Mouse (Mus musculus) heart, embryonic 16.5 days (tissue): ENCODE data around the gene Krtap26-1. TPM values are rescaled to one million over a fixed set of nuclear protein-coding genes. Genes with fewer than 3 reads are reported as not detected.

Experiments
- ATAC-seq: fragments of 200-750 bp; cut with Nextera tagmentation; replicated peaks from 2 replicates; pipeline ENCODE4 v1.8.0; 2017; ENCODE audit warnings: moderate number of reproducible peaks; ENCODE audit not compliant: insufficient read depth, low FRiP score; ENCODE audit errors: extremely low read depth
- H3K27ac ChIP-seq: fragments of 300-500 bp; sonication (generic); 2 replicates; pipeline ENCODE4 v1.5.1; 2014; ENCODE audit warnings: mild to moderate bottlenecking, low read length, control low read depth, moderate library complexity
- H3K27me3 ChIP-seq: fragments of 300-500 bp; sonication (generic); 2 replicates; pipeline ENCODE4 v1.6.1; 2014; ENCODE audit warnings: low read length, mixed read lengths; ENCODE audit not compliant: control insufficient read depth, insufficient read depth
- H3K36me3 ChIP-seq: fragments of 300-500 bp; sonication (generic); 2 replicates; pipeline ENCODE4 v1.6.1; 2014; ENCODE audit not compliant: control insufficient read depth, insufficient read depth
- H3K4me1 ChIP-seq: fragments of 300-500 bp; sonication (generic); 2 replicates; pipeline ENCODE4 v1.6.1; 2014; ENCODE audit warnings: low read length, mixed read lengths; ENCODE audit not compliant: control insufficient read depth, insufficient read depth
- H3K4me2 ChIP-seq: fragments of 300-500 bp; sonication (generic); 2 replicates; pipeline ENCODE4 v1.6.1; 2014; ENCODE audit warnings: low read depth, mild to moderate bottlenecking, control low read depth, low read length
- H3K4me3 ChIP-seq: fragments of 300-500 bp; sonication (generic); 2 replicates; pipeline ENCODE4 v1.5.1; 2014; ENCODE audit warnings: mild to moderate bottlenecking, control low read depth, low read length
- H3K9ac ChIP-seq: fragments of 300-500 bp; sonication (generic); 2 replicates; pipeline ENCODE4 v1.6.1; 2014; ENCODE audit warnings: low read length, control low read depth
- H3K9me3 ChIP-seq: fragments of 300-500 bp; sonication (generic); replicated peaks from 2 replicates; pipeline ENCODE4 v1.6.1; 2016; ENCODE audit warnings: low read length; ENCODE audit not compliant: control insufficient read depth
- WGBS: fragments of 180-500 bp; shearing (Covaris S2); extraction: QIAGEN DNeasy Blood & Tissue Kit; methylation state at CpG from one replicate; pipeline ENCODE4 v1.1.7; 2014; 5-methylcytosine and 5-hydroxymethylcytosine counted together
- polyA plus RNA-seq: library from polyadenylated mRNA; unstranded; fragments of >200 nt; fragmentation: Nextera tagmentation; extraction: Ambion mirVana; gene quantifications from 2 replicates; pipeline ENCODE4 v1.2.1, GENCODE M21; 2015

Gene Krtap26-1
- polyA plus RNA-seq, 1 experiment from 2014 or later, result not detected

- no peaks in the 10 kb centered on the region for H3K27me3 ChIP-seq
- no peak overlapping the region for H3K9ac ChIP-seq
- no peak for ATAC-seq
- 63% methylated on average over 16 of the region's 16 CpGs for WGBS
- no peaks in the 10 kb centered on the region for H3K9me3 ChIP-seq
- H3K4me1 ChIP-seq, result no peaks in the 10 kb centered on the region
- H3K27ac ChIP-seq, result no peak overlapping the region
- H3K36me3 ChIP-seq, result no peaks in the 10 kb centered on the region
- no peak overlapping the region for H3K4me3 ChIP-seq
- no peak overlapping the region for H3K4me2 ChIP-seq
Measured at GRCm38 (mm10) chr16:88599504-88600237, 47.9 kb downstream of the Krtap26-1 start.

Other genes with a start within 250 kb of the Krtap26-1 start
- gene Cldn17, start 140.8 kb downstream of the Krtap26-1 start, polyA plus RNA-seq, result not detected in 2 replicates
- gene Cldn8, start 84.6 kb downstream of the Krtap26-1 start, polyA plus RNA-seq, result 1.1 and 1.2 TPM in 2 replicates
- not detected in 2 replicates for gene Krtap24-1, start 35.5 kb downstream of the Krtap26-1 start, polyA plus RNA-seq
- gene 2310079G19Rik, start 20.1 kb downstream of the Krtap26-1 start, polyA plus RNA-seq, result not detected in 2 replicates
- not detected in 2 replicates for gene Krtap27-1, start 23.9 kb upstream of the Krtap26-1 start, polyA plus RNA-seq
- gene 2310061N02Rik, start 60.2 kb upstream of the Krtap26-1 start, polyA plus RNA-seq, result not detected in 2 replicates
- not detected in 2 replicates for gene Krtap13-1, start 81.1 kb upstream of the Krtap26-1 start, polyA plus RNA-seq
- 0.22 TPM in 1 of 2 replicates, not detected in the other for gene Krtap13, start 103.8 kb upstream of the Krtap26-1 start, polyA plus RNA-seq
- gene 2310034C09Rik, start 111.1 kb upstream of the Krtap26-1 start, polyA plus RNA-seq, result 0.14 TPM in 1 of 2 replicates, not detected in the other
- not detected in 2 replicates for gene 2310057N15Rik, start 126.4 kb upstream of the Krtap26-1 start, polyA plus RNA-seq
- not detected in 2 replicates for gene Gm5965, start 130.1 kb upstream of the Krtap26-1 start, polyA plus RNA-seq
- gene Gm20741, start 164.4 kb upstream of the Krtap26-1 start, polyA plus RNA-seq, result not detected in 2 replicates
- gene Krtap15, start 172.4 kb upstream of the Krtap26-1 start, polyA plus RNA-seq, result not detected in 2 replicates
- not detected in 2 replicates for gene Krtap14, start 178.3 kb upstream of the Krtap26-1 start, polyA plus RNA-seq
- not detected in 2 replicates for gene Krtap19-1, start 221.6 kb upstream of the Krtap26-1 start, polyA plus RNA-seq
- gene Krtap19-2, start 226.5 kb upstream of the Krtap26-1 start, polyA plus RNA-seq, result not detected in 2 replicates
- not detected in 2 replicates for gene Krtap19-3, start 230.2 kb upstream of the Krtap26-1 start, polyA plus RNA-seq
- gene Krtap19-4, start 237.3 kb upstream of the Krtap26-1 start, polyA plus RNA-seq, result not detected in 2 replicates
- not detected in 2 replicates for gene Krtap19-5, start 248.7 kb upstream of the Krtap26-1 start, polyA plus RNA-seq